Mouse (Mus musculus) stomach, postnatal 0 days (tissue): ENCODE measurements around the gene Hist1h3f. TPM values are rescaled to one million over a fixed set of nuclear protein-coding genes. Genes with fewer than 3 reads are reported as not detected.

ENCODE experiments used
- ATAC-seq: fragments of 200-750 bp; cut with Nextera tagmentation; 2 replicates; pipeline ENCODE4 v1.8.0; 2017; ENCODE audit not compliant: low FRiP score, low TSS enrichment
- DNase-seq: peaks from one replicate; pipeline ENCODE4 v3.0.0-alpha.2; 2016; ENCODE audit warnings: low spot score
- H3K27ac ChIP-seq: fragments of 300-500 bp; sonication (generic); replicated peaks from 2 replicates; pipeline ENCODE4 v1.5.1; 2014; ENCODE audit warnings: mild to moderate bottlenecking, control low read depth
- H3K27me3 ChIP-seq: fragments of 300-500 bp; sonication (generic); 2 replicates; pipeline ENCODE4 v1.6.1; 2014; ENCODE audit warnings: low read length; ENCODE audit not compliant: control insufficient read depth, insufficient read depth
- H3K36me3 ChIP-seq: fragments of 300-500 bp; sonication (generic); 2 replicates; pipeline ENCODE4 v1.6.1; 2014; ENCODE audit warnings: low read length, mixed read lengths; ENCODE audit not compliant: control insufficient read depth, insufficient read depth
- H3K4me1 ChIP-seq: fragments of 300-500 bp; sonication (generic); replicated peaks from 2 replicates; pipeline ENCODE4 v1.6.1; 2014; ENCODE audit warnings: antibody characterized with exemption; ENCODE audit not compliant: control insufficient read depth, insufficient read depth
- H3K4me2 ChIP-seq: fragments of 300-500 bp; sonication (generic); replicated peaks from 2 replicates; pipeline ENCODE4 v1.6.1; 2014; ENCODE audit warnings: low read depth, mild to moderate bottlenecking, control low read depth, moderate library complexity
- H3K4me3 ChIP-seq: fragments of 300-500 bp; sonication (generic); 2 replicates; pipeline ENCODE4 v1.5.1; 2014; ENCODE audit warnings: low read depth, low read length, control low read depth
- H3K9ac ChIP-seq: fragments of 300-500 bp; sonication (generic); 2 replicates; pipeline ENCODE4 v1.6.1; 2014; ENCODE audit warnings: mild to moderate bottlenecking, low read length, control low read depth, mixed read lengths
- H3K9me3 ChIP-seq: fragments of 300-500 bp; sonication (generic); 2 replicates; pipeline ENCODE4 v1.6.1; 2016; ENCODE audit warnings: low read length; ENCODE audit not compliant: control insufficient read depth
- CTCF ChIP-seq: IDR thresholded peaks from 2 replicates; pipeline ENCODE4 v1.5.1; 2016; ENCODE audit warnings: antibody characterized with exemption, low read depth, mild to moderate bottlenecking, moderate library complexity
- EP300 ChIP-seq: optimal IDR thresholded peaks from 2 replicates; pipeline ENCODE3; 2016; ENCODE audit warnings: antibody characterized with exemption
- WGBS: fragments of 180-500 bp; shearing (Covaris S2); extraction: QIAGEN DNeasy Blood & Tissue Kit; methylation state at CpG from one replicate; pipeline ENCODE4 v1.1.7; 2014; 5-methylcytosine and 5-hydroxymethylcytosine counted together
- polyA plus RNA-seq: library from polyadenylated mRNA; unstranded; fragments of >200 nt; fragmentation: Nextera tagmentation; extraction: Ambion mirVana; gene quantifications from 2 replicates; pipeline ENCODE4 v1.2.1, GENCODE M21; 2015

Gene Hist1h3f
- polyA plus RNA-seq, 1 experiment from 2014 or later, result 0.78 TPM

GRCm38 (mm10) chr13:23519416-23519815 lies 24.4 kb upstream of the Hist1h3f start:
- no peak for TF ChIP-seq EP300
- TF ChIP-seq CTCF, result no peak
- Histone ChIP-seq H3K27ac (no peak overlapping the region; the same call in 1 of the 2 replicates), H3K9ac (no peak overlapping the region)

GRCm38 (mm10) chr13:23521703-23522102 lies 22.1 kb upstream of the Hist1h3f start:
- WGBS, result 2% methylated on average over 14 of the region's 14 CpGs

More at GRCm38 (mm10) chr13:23519416-23519815, 24.4 kb upstream of the Hist1h3f start:
- peak; percentile 69 for DNase-seq
- Histone ChIP-seq H3K4me1 (no peaks in the 10 kb centered on the region), H3K27me3 (no peaks in the 10 kb centered on the region), H3K9me3 (no peaks in the 10 kb centered on the region), H3K4me3 (peak overlapping the region; percentile 54), H3K4me2 (peak overlapping the region; percentile 69), H3K36me3 (no peaks in the 10 kb centered on the region)
- WGBS, result under 1% methylated on average over 10 of the region's 10 CpGs
- ATAC-seq, result peak; percentile 60; the same call in 1 of the 2 replicates

GRCm38 (mm10) chr13:23523976-23524375 lies 19.9 kb upstream of the Hist1h3f start:
- Histone ChIP-seq H3K27me3 (no peaks in the 10 kb centered on the region), H3K9ac (no peak overlapping the region), H3K4me1 (no peaks in the 10 kb centered on the region), H3K27ac (no peak overlapping the region), H3K4me3 (no peak overlapping the region), H3K9me3 (no peaks in the 10 kb centered on the region), H3K4me2 (no peak overlapping the region), H3K36me3 (no peaks in the 10 kb centered on the region)
- ATAC-seq, result no peak
- 43% methylated on average over 5 of the region's 5 CpGs for WGBS
- DNase-seq, result no peak
- TF ChIP-seq EP300 (no peak), CTCF (no peak)

More at GRCm38 (mm10) chr13:23521703-23522102, 22.1 kb upstream of the Hist1h3f start:
- peak; percentile 75 for DNase-seq
- no peak for ATAC-seq
- H3K4me1 ChIP-seq, result no peaks in the 10 kb centered on the region
- no peak overlapping the region for H3K4me2 ChIP-seq
- no peak overlapping the region for H3K9ac ChIP-seq
- H3K27ac ChIP-seq, result no peak overlapping the region
- H3K27me3 ChIP-seq, result no peaks in the 10 kb centered on the region
- no peaks in the 10 kb centered on the region for H3K36me3 ChIP-seq
- H3K4me3 ChIP-seq, result no peak overlapping the region
- TF ChIP-seq EP300 (no peak), CTCF (no peak)
- no peaks in the 10 kb centered on the region for H3K9me3 ChIP-seq

GRCm38 (mm10) chr13:23524654-23525053 lies 19.2 kb upstream of the Hist1h3f start:
- no peaks in the 10 kb centered on the region for H3K9me3 ChIP-seq
- no peaks in the 10 kb centered on the region for H3K36me3 ChIP-seq
- DNase-seq, result peak; percentile 88
- no peak overlapping the region for H3K9ac ChIP-seq
- WGBS, result 12% methylated on average over 5 of the region's 5 CpGs
- no peak for TF ChIP-seq EP300
- TF ChIP-seq CTCF, result peak; percentile 92
- H3K27me3 ChIP-seq, result no peaks in the 10 kb centered on the region
- no peaks in the 10 kb centered on the region for H3K4me1 ChIP-seq
- no peak overlapping the region for H3K4me2 ChIP-seq
- H3K27ac ChIP-seq, result no peak overlapping the region
- no peak overlapping the region for H3K4me3 ChIP-seq
- ATAC-seq, result peak; percentile 51; the same call in 1 of the 2 replicates

- 5% methylated on average over 10 of the region's 10 CpGs for WGBS
- TF ChIP-seq EP300 (no peak), CTCF (no peak)
- Histone ChIP-seq H3K4me1 (no peaks in the 10 kb centered on the region), H3K27me3 (no peaks in the 10 kb centered on the region), H3K9me3 (no peaks in the 10 kb centered on the region), H3K4me3 (peak overlapping the region; percentile 39), H3K27ac (no peak overlapping the region), H3K36me3 (no peaks in the 10 kb centered on the region), H3K4me2 (peak overlapping the region; percentile 51), H3K9ac (no peak overlapping the region)
- ATAC-seq, result no peak
- DNase-seq, result no peak
Observed at GRCm38 (mm10) chr13:23525901-23526300, 18.0 kb upstream of the Hist1h3f start.

- Histone ChIP-seq H3K4me2 (peak overlapping the region; percentile 51), H3K27me3 (no peaks in the 10 kb centered on the region), H3K9ac (0 out of 2 replicates have a peak overlapping the region, but pooled peaks have one; percentile 39), H3K4me1 (no peaks in the 10 kb centered on the region), H3K4me3 (peak overlapping the region; percentile 39), H3K27ac (no peak overlapping the region), H3K36me3 (no peaks in the 10 kb centered on the region), H3K9me3 (no peaks in the 10 kb centered on the region)
- ATAC-seq (peak; percentile 40), DNase-seq (peak; percentile 89)
- TF ChIP-seq CTCF (no peak), EP300 (no peak)
- under 1% methylated on average over 17 of the region's 17 CpGs for WGBS
Observed at GRCm38 (mm10) chr13:23526312-23526711, 17.5 kb upstream of the Hist1h3f start.
